Mouse (Mus musculus) C2C12 (cell line): ENCODE measurements at regions not wholly inside any gene's neighbourhood (a gene's known extent, or its start where the extent isn't known, plus 50 kb on each side); places are given as distances from the start of the nearest gene placed in this dataset.

ENCODE experiments used
- H3K27me3 ChIP-seq: one replicate; pipeline ENCODE4 v1.6.1; 2011; ENCODE audit not compliant: control insufficient read depth, insufficient read depth, insufficient read length
- H3K36me3 ChIP-seq: one replicate; pipeline ENCODE4 v1.6.1; 2011; ENCODE audit not compliant: control insufficient read depth, insufficient read depth
- H3K4me3 ChIP-seq: one replicate; pipeline ENCODE4 v1.5.1; 2011; ENCODE audit warnings: mild to moderate bottlenecking, control low read depth; ENCODE audit not compliant: poor library complexity, insufficient read depth, severe bottlenecking
- H3K79me2 ChIP-seq: one replicate; pipeline ENCODE4 v1.6.1; 2011; ENCODE audit not compliant: control insufficient read depth, insufficient read depth
- H3K79me3 ChIP-seq: one replicate; pipeline ENCODE4 v1.6.1; 2011; ENCODE audit warnings: low read depth, control low read depth
- H3ac ChIP-seq: one replicate; pipeline ENCODE3; 2011; ENCODE audit warnings: low read depth; ENCODE audit not compliant: control insufficient read depth, insufficient read length
- CEBPB ChIP-seq: IDR thresholded peaks from one replicate; pipeline ENCODE4 v1.6.1; 2011; ENCODE audit warnings: low read depth, mild to moderate bottlenecking, control low read depth, moderate library complexity
- CTCF ChIP-seq: IDR thresholded peaks from one replicate; pipeline ENCODE4 v1.5.1; 2011; ENCODE audit not compliant: control insufficient read depth, insufficient read depth, insufficient read length
- FOSL1 ChIP-seq: IDR thresholded peaks from one replicate; pipeline ENCODE4 v1.8.0; 2011; ENCODE audit warnings: mild to moderate bottlenecking, low read length; ENCODE audit not compliant: poor library complexity, insufficient read depth, severe bottlenecking
- MAX ChIP-seq: IDR thresholded peaks from one replicate; pipeline ENCODE4 v1.6.1; 2011; ENCODE audit warnings: mild to moderate bottlenecking, control low read depth
- MYOD1 ChIP-seq: IDR thresholded peaks from one replicate; pipeline ENCODE4 v1.6.1; 2011; ENCODE audit warnings: low read depth; ENCODE audit not compliant: control insufficient read depth, insufficient read length
- MYOG ChIP-seq: IDR thresholded peaks from one replicate; pipeline ENCODE4 v1.6.1; 2011; ENCODE audit not compliant: control insufficient read depth, insufficient read length; ENCODE audit errors: extremely low read depth
- USF1 ChIP-seq: IDR thresholded peaks from one replicate; pipeline ENCODE4 v1.6.1; 2011; ENCODE audit warnings: low read depth, mild to moderate bottlenecking, control low read depth, moderate library complexity

- Histone ChIP-seq H3K36me3 (no peaks in the 10 kb centered on the region), H3ac (no peak overlapping the region), H3K27me3 (no peaks in the 10 kb centered on the region), H3K79me2 (no peaks in the 10 kb centered on the region), H3K4me3 (no peak overlapping the region), H3K79me3 (no peaks in the 10 kb centered on the region)
- TF ChIP-seq MYOD1 (no peak), CTCF (no peak), CEBPB (no peak), FOSL1 (no peak), USF1 (no peak), MAX (no peak), MYOG (no peak)
Observed at GRCm38 (mm10) chr16:53201449-53201848, 747.6 kb upstream of the Alcam start.

- H3K79me3 ChIP-seq, result no peaks in the 10 kb centered on the region
- TF ChIP-seq CEBPB, result no peak
Observed at GRCm38 (mm10) chr16:53186444-53186843, 732.6 kb upstream of the Alcam start.

GRCm38 (mm10) chr16:53156352-53156751 lies 702.5 kb upstream of the Alcam start:
- H3K27me3 ChIP-seq, result no peaks in the 10 kb centered on the region
- H3K36me3 ChIP-seq, result no peaks in the 10 kb centered on the region
- no peaks in the 10 kb centered on the region for H3K79me3 ChIP-seq
- H3ac ChIP-seq, result no peak overlapping the region
- TF ChIP-seq CTCF (no peak), CEBPB (no peak), MAX (no peak), MYOG (no peak), USF1 (no peak), FOSL1 (no peak), MYOD1 (no peak)
- H3K4me3 ChIP-seq, result no peak overlapping the region
- no peaks in the 10 kb centered on the region for H3K79me2 ChIP-seq

More at GRCm38 (mm10) chr16:53186444-53186843, 732.6 kb upstream of the Alcam start:
- Histone ChIP-seq H3K27me3 (no peaks in the 10 kb centered on the region), H3K36me3 (no peaks in the 10 kb centered on the region), H3K79me2 (no peaks in the 10 kb centered on the region), H3ac (no peak overlapping the region), H3K4me3 (no peak overlapping the region)

GRCm38 (mm10) chr16:53130677-53131076 lies 676.8 kb upstream of the Alcam start:
- Histone ChIP-seq H3K79me2 (no peaks in the 10 kb centered on the region), H3K79me3 (no peaks in the 10 kb centered on the region), H3ac (no peak overlapping the region), H3K27me3 (no peaks in the 10 kb centered on the region), H3K4me3 (no peak overlapping the region), H3K36me3 (no peaks in the 10 kb centered on the region)
- TF ChIP-seq MYOG (no peak), MAX (no peak), USF1 (no peak), FOSL1 (no peak), MYOD1 (no peak), CEBPB (no peak)

- Histone ChIP-seq H3K4me3 (no peak overlapping the region), H3K27me3 (no peaks in the 10 kb centered on the region), H3ac (no peak overlapping the region), H3K79me3 (no peaks in the 10 kb centered on the region), H3K36me3 (no peaks in the 10 kb centered on the region), H3K79me2 (no peaks in the 10 kb centered on the region)
- TF ChIP-seq CEBPB (no peak), USF1 (no peak), MYOD1 (no peak), MAX (no peak)
Observed at GRCm38 (mm10) chr16:53108726-53109125, 654.9 kb upstream of the Alcam start.

GRCm38 (mm10) chr16:53095396-53095929 lies 641.6 kb upstream of the Alcam start:
- Histone ChIP-seq H3K79me2 (no peaks in the 10 kb centered on the region), H3K79me3 (no peaks in the 10 kb centered on the region), H3K27me3 (no peaks in the 10 kb centered on the region), H3K4me3 (no peak overlapping the region), H3K36me3 (no peaks in the 10 kb centered on the region), H3ac (no peak overlapping the region)
- TF ChIP-seq MYOG, result no peak
- TF ChIP-seq CTCF, result no peak
- no peak for TF ChIP-seq USF1
- no peak for TF ChIP-seq MAX
- TF ChIP-seq CEBPB, result no peak
- TF ChIP-seq FOSL1, result no peak
- TF ChIP-seq MYOD1, result no peak
